Mouse (Mus musculus) cerebellum, adult 2 months (tissue): ENCODE data around the gene Adgrv1. TPM values are rescaled to one million over a fixed set of nuclear protein-coding genes. Genes with fewer than 3 reads are reported as not detected.

ENCODE experiments used
- DNase-seq, 2 experiments: peaks; one replicate each; pipeline ENCODE4 v3.0.0; 2021
- H3K27ac ChIP-seq: fragments of 200-500 bp; 2 replicates; pipeline ENCODE4 v1.5.1; 2012; ENCODE audit warnings: low read length, control low read depth, inconsistent platforms; ENCODE audit not compliant: insufficient read depth
- H3K27me3 ChIP-seq: fragments of 200-500 bp; 2 replicates; pipeline ENCODE4 v1.6.1; 2012; ENCODE audit warnings: inconsistent platforms, mild to moderate bottlenecking, low read length, moderate library complexity; ENCODE audit not compliant: control insufficient read depth, insufficient read depth
- H3K4me1 ChIP-seq: fragments of 200-500 bp; 2 replicates; pipeline ENCODE4 v1.6.1; 2011; ENCODE audit warnings: low read length; ENCODE audit not compliant: control insufficient read depth, insufficient read depth
- H3K4me3 ChIP-seq: fragments of 200-500 bp; replicated peaks from 2 replicates; pipeline ENCODE3; 2011; ENCODE audit warnings: mild to moderate bottlenecking, low read depth, low read length, control low read depth; ENCODE audit not compliant: insufficient read depth
- CTCF ChIP-seq: fragments of 200-500 bp; IDR thresholded peaks from 2 replicates; pipeline ENCODE4 v1.5.1; 2011; ENCODE audit warnings: low read depth, mild to moderate bottlenecking, control low read depth, low read length, moderate library complexity, borderline replicate concordance; ENCODE audit not compliant: insufficient read depth
- POLR2A ChIP-seq: fragments of 200-500 bp; IDR thresholded peaks from 2 replicates; pipeline ENCODE4 v1.6.1; 2011; ENCODE audit warnings: low read length, control low read depth, borderline replicate concordance; ENCODE audit not compliant: insufficient read depth
- WGBS: fragments of 180-500 bp; shearing (Covaris S2); methylation state at CpG from one replicate; pipeline ENCODE4 v1.1.7; 2018; 5-methylcytosine and 5-hydroxymethylcytosine counted together
- polyA plus RNA-seq: library from polyadenylated mRNA; depleted of rRNA; stranded (reverse); fragments of >200 nt; gene quantifications from 2 replicates; pipeline ENCODE4 v1.2.3, GENCODE M21; 2012

Adgrv1 gene
- polyA plus RNA-seq, 1 experiment = 3.4 TPM

DNA sequence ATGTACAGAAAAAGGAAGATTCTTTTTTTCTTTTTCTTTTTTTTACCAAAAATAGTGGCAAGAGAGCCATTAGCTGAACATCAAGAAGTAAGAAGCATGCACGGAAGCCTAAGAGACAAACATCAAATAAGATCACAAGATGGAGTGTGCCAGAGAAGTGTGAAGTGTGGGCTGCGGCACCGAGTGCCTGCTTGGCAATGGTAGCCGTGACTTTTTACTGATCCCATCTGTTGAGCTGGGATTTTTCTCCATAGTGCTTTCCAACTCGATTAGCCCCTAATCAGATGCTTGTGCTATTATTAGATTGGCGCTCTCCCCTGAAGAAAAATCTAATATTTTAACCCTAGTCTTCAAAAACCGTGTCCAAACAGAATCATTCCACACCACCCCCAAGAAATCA lies 141.0 kb downstream of the Adgrv1 start:
- no peak for DNase-seq
- no peak overlapping the region for H3K27ac ChIP-seq
- no peak for TF ChIP-seq POLR2A
- no peak for TF ChIP-seq CTCF
- no peaks in the 10 kb centered on the region for H3K27me3 ChIP-seq
- H3K4me1 ChIP-seq = no peaks in the 10 kb centered on the region
- WGBS = 22% methylated on average over 7 of the region's 7 CpGs
- H3K4me3 ChIP-seq = no peak overlapping the region

DNA sequence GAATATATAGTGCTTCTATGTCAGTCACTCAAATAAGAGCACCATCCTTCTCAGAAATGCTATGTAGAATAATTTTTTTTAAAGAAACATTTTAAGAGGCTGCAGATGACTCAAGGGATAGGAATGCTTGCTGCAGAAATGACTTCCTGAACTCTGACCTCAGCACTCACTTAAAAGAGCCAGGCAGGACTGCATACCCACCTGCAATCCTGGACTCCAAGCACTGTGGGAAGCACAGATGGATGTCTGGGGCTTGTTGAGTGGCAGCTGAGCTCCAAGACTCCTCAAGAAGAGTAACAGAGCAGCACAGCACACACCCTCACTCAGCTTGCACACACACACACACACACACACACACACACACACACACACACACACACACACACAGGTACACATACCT lies 146.0 kb downstream of the Adgrv1 start:
- no peak for DNase-seq
- H3K4me1 ChIP-seq = no peaks in the 10 kb centered on the region
- H3K4me3 ChIP-seq = no peak overlapping the region
- H3K27ac ChIP-seq = no peak overlapping the region
- TF ChIP-seq CTCF (no peak), POLR2A (no peak)
- no peaks in the 10 kb centered on the region for H3K27me3 ChIP-seq

DNA sequence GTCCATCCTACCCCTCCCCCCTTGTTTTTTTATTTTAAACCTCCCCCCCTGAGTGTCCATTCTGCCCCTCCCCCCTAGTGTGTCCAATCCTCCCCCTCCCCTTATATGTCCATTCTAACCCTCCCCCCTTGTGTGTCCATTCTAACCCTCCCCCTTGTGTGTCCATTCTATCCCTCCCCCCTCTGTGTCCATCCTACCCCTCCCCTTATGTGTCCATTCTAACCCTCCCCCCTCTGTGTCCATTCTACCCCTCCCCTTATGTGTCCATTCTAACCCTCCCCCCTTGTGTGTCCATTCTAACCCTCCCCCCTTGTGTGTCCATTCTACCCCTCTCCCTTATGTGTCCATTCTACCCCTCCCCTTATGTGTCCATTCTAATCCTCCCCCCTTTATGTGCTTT lies 159.2 kb downstream of the Adgrv1 start:
- TF ChIP-seq CTCF (no peak), POLR2A (no peak)

DNA sequence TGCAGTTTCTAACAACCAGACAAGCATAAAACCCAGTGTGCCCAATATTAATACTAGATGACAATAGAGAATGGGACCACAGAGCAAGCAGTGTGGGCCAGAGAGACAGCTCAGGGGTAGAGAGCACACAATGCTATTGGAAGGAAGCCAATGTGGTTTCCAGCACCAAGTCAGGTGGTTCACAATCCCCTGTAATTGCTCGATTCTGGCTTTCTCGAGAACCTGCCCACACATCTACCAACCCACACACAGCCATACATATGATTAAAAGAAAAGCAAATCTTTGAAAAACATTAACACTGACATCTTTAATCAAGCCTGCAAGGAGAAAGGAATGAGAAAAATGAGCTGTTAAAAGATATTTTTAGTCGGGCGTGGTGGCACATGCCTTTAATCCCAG lies 166.3 kb downstream of the Adgrv1 start:
- Histone ChIP-seq H3K27me3 (no peaks in the 10 kb centered on the region), H3K4me1 (peaks cover 2% of the 10 kb centered on the region; the same call in 1 of the 2 replicates), H3K27ac (no peak overlapping the region), H3K4me3 (no peak overlapping the region)
- 45% methylated on average over 4 of the region's 4 CpGs for WGBS
- no peak for DNase-seq
- no peak for TF ChIP-seq POLR2A
- no peak for TF ChIP-seq CTCF

More for the DNA sequence above, 159.2 kb downstream of the Adgrv1 start:
- Histone ChIP-seq H3K27me3 (no peaks in the 10 kb centered on the region), H3K4me3 (no peak overlapping the region), H3K4me1 (no peaks in the 10 kb centered on the region), H3K27ac (no peak overlapping the region)
- DNase-seq = no peak

DNA sequence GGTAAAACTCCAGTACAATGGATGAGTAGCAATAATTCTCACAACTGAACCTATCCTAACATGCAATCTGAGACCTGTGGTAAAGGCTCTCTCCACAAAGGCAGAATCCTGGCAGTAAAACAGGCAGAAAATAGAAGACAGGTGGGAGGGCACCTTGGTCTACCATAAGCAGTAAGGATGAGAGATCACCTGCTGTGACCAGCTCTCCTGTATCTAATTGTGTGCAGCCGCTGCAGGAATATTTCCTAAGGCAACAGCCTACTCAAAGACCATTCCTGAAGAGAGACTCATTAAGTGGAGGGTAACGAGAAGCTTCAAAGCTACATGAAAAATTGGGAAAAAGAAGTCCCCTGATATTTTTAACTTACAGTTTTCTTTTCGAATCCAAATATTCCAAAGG lies 167.2 kb downstream of the Adgrv1 start:
- Histone ChIP-seq H3K4me3 (no peak overlapping the region), H3K27me3 (no peaks in the 10 kb centered on the region), H3K4me1 (peaks cover 2% of the 10 kb centered on the region; the same call in 1 of the 2 replicates), H3K27ac (no peak overlapping the region)
- DNase-seq = peak in 1 of 2 experiments; percentile 24
- 48% methylated on average over 3 of the region's 3 CpGs for WGBS
- TF ChIP-seq CTCF = no peak
- no peak for TF ChIP-seq POLR2A

DNA sequence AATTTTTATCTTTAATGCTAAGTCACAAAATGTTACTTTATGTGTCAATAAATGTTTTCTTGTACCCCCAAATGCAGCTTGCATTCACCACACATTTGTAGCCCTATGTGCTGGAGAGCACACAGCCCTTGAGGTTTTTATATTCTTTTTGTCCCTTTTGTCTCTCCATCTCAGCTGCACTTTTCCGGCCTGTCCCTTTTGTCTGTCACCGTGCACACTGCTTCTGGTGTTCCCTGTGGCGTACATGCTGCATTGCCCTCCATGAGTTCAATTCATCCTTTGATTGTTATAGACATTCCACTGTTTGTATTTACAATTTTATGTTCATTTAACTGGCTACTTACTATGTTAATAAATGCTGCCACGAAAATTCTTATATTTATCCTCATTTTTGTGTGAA lies 183.3 kb downstream of the Adgrv1 start:
- Histone ChIP-seq H3K4me3 (no peak overlapping the region), H3K27ac (no peak overlapping the region), H3K4me1 (no peaks in the 10 kb centered on the region), H3K27me3 (no peaks in the 10 kb centered on the region)
- 61% methylated on average over 4 of the region's 4 CpGs for WGBS
- DNase-seq = no peak
- TF ChIP-seq CTCF (no peak), POLR2A (no peak)

DNA sequence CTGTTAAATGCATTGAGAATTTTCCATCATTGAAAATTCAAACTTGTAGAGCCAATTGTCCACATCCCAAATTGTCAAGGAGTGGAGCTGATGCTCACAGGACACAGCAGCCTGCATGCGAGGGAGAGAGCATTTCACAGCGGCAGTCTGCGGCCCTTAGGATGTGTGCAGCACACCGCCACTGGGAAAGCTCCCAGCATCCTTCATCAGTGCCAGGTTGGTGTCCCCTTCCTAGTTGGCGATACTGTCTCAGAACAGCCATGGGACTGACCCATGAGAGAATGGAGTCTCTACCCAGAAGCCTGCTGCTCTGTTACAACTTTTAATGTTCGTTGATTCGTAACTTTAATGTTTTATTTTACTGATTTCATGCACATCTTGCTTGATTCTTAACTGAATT lies 183.8 kb downstream of the Adgrv1 start:
- no peak overlapping the region for H3K27ac ChIP-seq
- TF ChIP-seq CTCF (no peak), POLR2A (no peak)
- H3K4me1 ChIP-seq = no peaks in the 10 kb centered on the region
- 65% methylated on average over 7 of the region's 7 CpGs for WGBS
- H3K4me3 ChIP-seq = no peak overlapping the region
- no peak for DNase-seq
- no peaks in the 10 kb centered on the region for H3K27me3 ChIP-seq

DNA sequence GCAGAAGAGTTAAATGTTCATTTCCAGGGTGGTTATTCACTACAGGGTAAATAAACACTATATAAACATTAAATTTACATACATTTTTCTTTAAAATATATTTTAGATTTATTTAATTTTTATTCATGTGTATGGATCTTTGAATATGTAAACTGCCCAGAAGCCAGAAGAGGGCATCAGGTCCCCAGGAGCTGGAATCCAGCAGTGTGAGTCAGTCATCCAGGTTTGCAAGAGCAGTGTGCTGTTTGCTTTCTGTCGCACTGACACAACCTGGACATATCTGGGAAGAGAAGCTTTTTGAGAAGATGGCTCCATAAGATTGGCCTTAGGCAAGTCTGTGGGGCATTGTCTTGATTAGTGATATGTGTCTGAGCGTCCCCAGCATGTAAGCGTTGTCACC lies 191.5 kb downstream of the Adgrv1 start:
- DNase-seq = no peak
- Histone ChIP-seq H3K4me3 (no peak overlapping the region), H3K27ac (no peak overlapping the region), H3K27me3 (no peaks in the 10 kb centered on the region; the same call in 1 of the 2 replicates), H3K4me1 (no peaks in the 10 kb centered on the region)
- WGBS = 85% methylated on average over 3 of the region's 3 CpGs
- TF ChIP-seq POLR2A = no peak
- no peak for TF ChIP-seq CTCF
